ENCODE assay signal across 11 mouse cellular contexts in genomic region chr11:114652531-114652930, GRCm38 (mm10). TPM values are rescaled to one million over a fixed set of nuclear protein-coding genes. Genes with fewer than 3 reads are reported as not detected.
DNase-seq lines count a peak whose midpoint lies in the region; ATAC-seq and TF ChIP-seq lines count a peak whose summit lies in the region.
"Had no signal": no experiment of that assay in that cellular context is flagged by ENCODE, and none has a peak within 500 bp of the region (broad histone marks: within the 10 kb centered on the region; RNA-seq: fewer than 3 reads in every experiment).

No protein-coding gene starts in this region.

- WGBS in limb, embryonic 11.5 days = 5% methylated on average over 16 of the region's 16 CpGs

- H3K4me3 ChIP-seq in limb, embryonic 11.5 days (ENCODE audit: low read depth, low read length) = no peak overlapping the region
- H3K4me3 ChIP-seq in left cerebral cortex, adult 2 months = no peak overlapping the region
- H3K4me3 ChIP-seq: erythroblast, embryonic 14.5 days; heart, embryonic 15.5 days; liver, embryonic 13.5 days had no signal

- H3K4me1 ChIP-seq in limb, embryonic 11.5 days (ENCODE audit: control insufficient read depth, insufficient read depth, low read length) = no peaks in the 10 kb centered on the region
- H3K4me1 ChIP-seq: heart, embryonic 15.5 days; liver, embryonic 13.5 days had no signal

- TF ChIP-seq CTCF in left cerebral cortex, adult 2 months (IDR thresholded peaks at IDR 0.05) = no peak

- no peak overlapping the region for H3K4me2 ChIP-seq in limb, embryonic 11.5 days (ENCODE audit: low read depth, severe bottlenecking)
- H3K4me2 ChIP-seq: heart, embryonic 15.5 days; liver, embryonic 13.5 days had no signal

- H3K36me3 ChIP-seq in limb, embryonic 11.5 days (ENCODE audit: control insufficient read depth, insufficient read depth, low read length) = no peaks in the 10 kb centered on the region
- H3K36me3 ChIP-seq: heart, embryonic 15.5 days; liver, embryonic 13.5 days had no signal

- H3K9me3 ChIP-seq in limb, embryonic 11.5 days (ENCODE audit: control insufficient read depth, low read length) = no peaks in the 10 kb centered on the region
- H3K9me3 ChIP-seq: heart, embryonic 15.5 days; liver, embryonic 13.5 days had no signal

- no peak for ATAC-seq in limb, embryonic 11.5 days (ENCODE audit: insufficient number of reproducible peaks, low FRiP score, low TSS enrichment, low read depth)

- intact Hi-C loops in left cerebral cortex, adult 2 months (cut with DNase I) = loop anchor here (5.0 kb wide), 1 partner anchor 945 kb away; no protein-coding TSS in a partner anchor

- no peaks in the 10 kb centered on the region for H3K27me3 ChIP-seq in limb, embryonic 11.5 days (ENCODE audit: control insufficient read depth, insufficient read depth, low read length)

- DNase-seq in adrenal gland, postnatal 14 days = peak; percentile 43
- no peak for DNase-seq in adrenal gland, postnatal 25 days
- DNase-seq in thymus, postnatal 0 days (ENCODE audit: low spot score) = peak; percentile 25
- DNase-seq in thymus, postnatal 36 days = no peak
- DNase-seq in limb, embryonic 11.5 days (ENCODE audit: low spot score) = peak; percentile 77
- DNase-seq in retina, embryonic 14.5 days (ENCODE audit: low spot score) = peak; percentile 65
- DNase-seq in urinary bladder, postnatal 36 days (ENCODE audit: low spot score in 2 of 2) = no peak
- no peak for DNase-seq in left cerebral cortex, adult 2 months (ENCODE audit: extremely low spot score in 1 of 2, low spot score in 2 of 2)
- DNase-seq: liver, embryonic 13.5 days had no signal

- H3K9ac ChIP-seq in limb, embryonic 11.5 days (ENCODE audit: low read length) = no peak overlapping the region
- H3K9ac ChIP-seq: heart, embryonic 15.5 days; liver, embryonic 13.5 days had no signal

- no peak overlapping the region for H3K27ac ChIP-seq in limb, embryonic 11.5 days (replicated peaks; ENCODE audit: low read depth, low read length)
- no peak overlapping the region for H3K27ac ChIP-seq in left cerebral cortex, adult 2 months
- H3K27ac ChIP-seq: heart, embryonic 15.5 days; liver, embryonic 13.5 days had no signal

RNA-seq across cellular contexts. Expression of gene Rpl38, which starts 15.8 kb away (rescaled TPM):
- total RNA-seq in adrenal gland, postnatal 14 days (2021) = 1,048 and 1,188 TPM in 2 replicates
- 1,060 and 1,162 TPM in 2 replicates for total RNA-seq in adrenal gland, postnatal 25 days (2021)
- polyA plus RNA-seq in thymus, postnatal 0 days (2015; fragmentation: Nextera tagmentation; extraction: Ambion mirVana) = 1,685 and 1,731 TPM in 2 replicates
- polyA plus RNA-seq in limb, embryonic 11.5 days (2014; fragmentation: Nextera tagmentation; extraction: Ambion mirVana) = 1,033 and 1,082 TPM in 2 replicates
- 100 to 1,000 TPM; 817 to 866 TPM for total RNA-seq in left cerebral cortex, adult 2 months (2021)

RNA-seq across cellular contexts. Expression of gene Ttyh2, which starts 22.7 kb away (rescaled TPM):
- total RNA-seq in adrenal gland, postnatal 14 days (2021) = 61.7 and 64.7 TPM in 2 replicates
- 120 and 145 TPM in 2 replicates for total RNA-seq in adrenal gland, postnatal 25 days (2021)
- 11.1 and 12.2 TPM in 2 replicates for polyA plus RNA-seq in thymus, postnatal 0 days (2015; fragmentation: Nextera tagmentation; extraction: Ambion mirVana)
- 9.5 and 10.0 TPM in 2 replicates for polyA plus RNA-seq in limb, embryonic 11.5 days (2014; fragmentation: Nextera tagmentation; extraction: Ambion mirVana)
- total RNA-seq in left cerebral cortex, adult 2 months (2021) = 10 to 100 TPM; 18.5 to 18.6 TPM

Comparison
In these comparisons a context has a peak if more than half of its experiments do, and no peak if none do; other contexts are left out.
1. DNase-seq: peak in adrenal gland, postnatal 14 days (single experiment), thymus, postnatal 0 days (single experiment), limb, embryonic 11.5 days (single experiment) and retina, embryonic 14.5 days (single experiment); none in adrenal gland, postnatal 25 days (single experiment), thymus, postnatal 36 days (0 of 2), urinary bladder, postnatal 36 days (0 of 2) and left cerebral cortex, adult 2 months (0 of 2).